Mouse (Mus musculus) monocyte, adult 2 months (primary cell): ENCODE data around the gene Fgfrl1.

Experiments
- DNase-seq, 2 experiments: peaks; one replicate each; pipeline ENCODE4 v3.0.0; 2022; ENCODE audit warnings: low spot score in 2 of 2, low read depth in 1 of 2

The Fgfrl1 gene

DNA sequence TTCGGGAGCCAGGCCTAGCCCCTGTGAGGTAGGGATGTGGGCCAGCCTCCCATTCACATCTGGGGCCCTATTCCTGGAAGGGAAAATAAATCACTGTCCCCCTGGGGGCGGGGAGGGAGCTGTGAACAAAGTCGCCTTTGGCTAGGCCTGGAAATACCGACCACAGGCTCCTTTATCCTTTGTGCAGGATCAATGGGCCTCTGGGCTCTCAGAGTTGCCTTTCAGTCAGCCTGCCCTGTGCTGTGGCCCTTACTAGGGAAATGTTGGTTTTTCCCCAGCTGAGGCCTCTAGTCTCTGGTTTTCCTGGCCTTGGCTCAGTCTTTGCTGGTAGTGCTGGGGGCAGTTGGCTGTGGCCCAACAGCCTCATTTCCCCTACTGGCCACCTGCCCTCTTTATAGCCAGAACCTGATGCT lies 5.2 kb downstream of the Fgfrl1 start:
- DNase-seq: no peak

DNA sequence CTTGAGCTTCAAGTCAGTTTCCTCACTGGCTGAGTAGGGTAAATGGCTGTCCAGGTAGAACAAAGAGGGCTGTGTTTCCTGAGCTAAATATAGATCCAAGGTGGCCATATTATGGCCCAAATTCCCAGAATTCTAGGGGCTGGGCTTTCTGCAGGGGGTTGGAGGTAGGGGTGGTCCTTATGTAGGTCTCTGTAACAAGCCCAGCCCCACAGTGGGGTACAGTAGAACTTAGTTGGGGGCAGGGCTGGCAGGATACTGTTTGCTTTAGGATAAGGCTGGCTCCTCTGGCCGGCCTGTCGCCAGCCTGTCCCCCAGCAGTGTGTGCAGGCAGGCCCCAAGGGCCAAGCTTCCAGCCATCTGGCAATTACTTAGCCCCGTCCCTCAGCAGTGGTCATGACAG lies 8.2 kb downstream of the Fgfrl1 start:
- DNase-seq: no peak

DNA sequence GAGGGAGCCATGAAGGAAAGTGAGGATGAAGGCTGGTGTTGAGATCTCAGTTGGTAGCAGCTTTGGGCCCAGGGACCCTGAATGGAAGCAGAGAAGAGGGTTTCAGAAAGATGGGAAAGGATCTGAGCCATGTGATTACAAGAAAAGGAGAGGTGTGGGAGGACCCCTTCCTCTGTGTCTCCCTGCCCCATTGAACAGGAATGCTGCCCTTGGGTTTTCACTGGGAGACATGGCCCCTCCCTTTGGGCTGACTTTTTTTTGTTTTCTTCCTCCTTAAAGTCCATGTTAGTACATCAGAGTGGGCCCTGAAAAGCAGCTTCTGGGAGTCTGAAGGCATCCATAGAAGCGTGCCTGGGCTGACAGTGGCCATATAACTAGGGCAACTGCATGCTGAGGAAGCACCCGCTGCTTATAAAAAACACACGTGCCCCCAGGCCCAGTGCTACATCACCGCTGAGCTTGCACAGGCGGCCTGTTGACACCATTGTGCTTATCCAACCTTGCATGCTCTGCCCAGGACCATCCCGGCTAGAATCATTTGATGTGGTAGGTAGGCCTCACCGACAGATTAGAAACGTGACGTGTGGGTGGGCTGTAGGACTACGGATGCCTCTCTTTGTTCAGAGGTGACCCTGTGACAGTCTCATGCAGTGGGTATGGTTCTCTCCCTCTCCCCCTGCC lies 9.3 kb downstream of the Fgfrl1 start:
- no peak for DNase-seq

DNA sequence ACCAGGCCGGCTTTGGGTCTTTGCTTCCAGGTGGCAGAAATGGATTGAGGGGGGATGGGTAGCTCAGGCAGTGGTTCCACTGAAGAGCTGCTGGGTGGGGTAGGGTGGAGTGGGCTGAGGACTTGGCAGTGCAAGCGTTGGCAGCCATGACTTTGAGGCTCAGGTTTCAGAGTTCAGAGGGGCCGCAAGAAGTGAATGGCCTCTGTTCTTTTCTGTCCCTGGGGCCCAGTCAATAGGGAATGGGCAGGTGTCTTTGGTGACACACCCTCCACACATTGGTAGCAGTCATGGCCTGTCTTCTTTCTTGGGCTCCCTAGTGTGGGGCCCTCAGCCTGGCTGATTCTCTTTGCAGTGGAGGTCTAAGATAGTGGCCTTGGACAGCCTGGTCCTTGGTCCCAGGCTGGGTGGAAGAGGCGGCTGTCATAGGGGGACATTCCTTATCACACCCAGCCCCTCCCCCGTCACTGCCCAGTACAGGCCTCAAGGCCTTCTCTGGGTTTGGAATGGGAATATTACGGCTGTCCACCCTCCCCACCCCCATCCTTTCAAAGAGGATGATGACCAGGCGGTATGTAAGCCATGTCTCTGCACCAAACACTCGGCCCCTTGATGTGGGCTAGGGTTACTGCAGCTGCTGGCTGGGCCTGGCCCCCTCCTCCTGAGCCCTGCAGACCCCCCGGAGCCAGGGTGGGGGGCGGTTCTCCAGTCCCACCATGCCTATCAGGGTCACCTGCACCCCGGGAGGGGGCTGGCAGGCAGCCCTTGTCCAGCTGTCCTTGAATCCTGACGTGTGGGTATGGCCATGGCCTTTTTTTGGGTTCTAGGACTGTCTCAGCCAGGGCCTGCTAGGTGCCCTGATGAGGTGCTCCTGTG lies 11.8 kb downstream of the Fgfrl1 start:
- DNase-seq: no peak

DNA sequence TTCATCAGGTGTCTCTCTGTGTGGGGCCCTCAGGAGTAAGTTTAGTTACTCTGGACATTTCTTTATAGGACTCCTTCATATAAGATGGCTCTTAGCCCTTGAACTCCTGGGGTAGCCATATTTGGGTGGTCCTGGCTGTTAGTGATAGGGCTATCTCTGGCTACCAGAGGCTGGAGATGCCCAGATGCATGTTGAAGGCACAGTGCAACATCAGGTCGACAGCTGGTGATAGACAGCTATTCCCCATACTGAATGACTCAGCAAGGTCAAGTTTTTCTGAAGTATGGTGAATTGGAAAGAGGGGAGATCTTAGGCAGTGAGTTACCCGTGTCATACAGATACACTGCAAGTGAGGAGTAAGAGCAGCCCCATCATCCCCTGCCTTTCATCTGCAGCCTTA lies 15.6 kb downstream of the Fgfrl1 start:
- DNase-seq: no peak

DNA sequence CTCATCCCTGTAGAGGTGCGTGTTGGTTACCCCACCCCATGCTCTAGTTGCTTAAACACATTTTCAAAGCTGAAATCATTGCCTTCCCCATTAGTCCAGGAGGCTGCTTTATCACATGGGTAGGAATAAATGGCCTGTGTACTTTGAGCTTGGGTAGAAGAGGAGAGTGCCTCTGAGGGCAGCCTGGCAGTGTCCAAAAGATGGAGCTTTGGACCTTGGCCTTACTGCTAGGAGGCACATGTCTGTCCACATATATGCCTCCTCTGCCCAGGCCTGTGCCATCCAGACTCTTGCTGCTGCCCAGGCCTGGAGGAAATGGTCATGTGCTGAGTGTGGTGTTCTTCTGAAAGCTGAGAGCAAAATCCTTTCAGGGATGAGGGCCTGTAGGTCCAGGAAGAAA lies 16.2 kb downstream of the Fgfrl1 start:
- no peak for DNase-seq

DNA sequence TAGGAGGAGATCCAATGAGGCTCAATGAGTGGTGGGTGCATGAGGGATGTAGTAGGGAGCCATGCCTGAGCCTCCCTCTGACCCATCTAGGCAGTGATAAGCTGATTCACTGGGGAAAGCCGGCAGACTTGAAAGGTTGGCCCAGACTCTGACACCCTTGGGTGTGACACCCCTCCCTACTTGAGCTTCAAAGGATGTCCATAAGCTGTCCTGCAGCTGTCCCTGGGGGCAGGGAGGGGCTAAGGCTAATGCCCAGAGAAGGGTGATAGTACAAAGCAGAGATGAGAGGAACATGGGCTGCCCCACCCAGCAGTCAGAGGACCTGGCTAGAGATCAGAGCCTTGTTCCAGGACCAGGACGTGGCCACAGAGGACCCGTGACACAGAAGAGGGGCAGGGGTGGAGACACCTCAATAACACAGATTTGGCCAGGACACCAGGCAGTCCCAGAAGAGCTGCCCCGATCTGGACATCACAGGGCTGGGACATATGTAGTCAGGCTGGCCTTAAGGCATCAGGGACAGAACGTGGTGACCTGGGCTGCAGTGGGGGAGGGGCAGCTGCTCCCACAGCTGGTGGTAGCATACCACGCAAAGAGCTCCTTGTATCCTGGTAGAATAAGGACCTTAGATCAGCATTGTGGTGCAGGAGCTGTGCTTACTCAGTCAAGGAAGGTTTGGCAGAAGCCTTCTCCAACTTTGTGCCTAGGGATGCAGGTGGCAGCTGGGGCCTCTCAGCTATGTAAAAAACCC lies 17.0 kb downstream of the Fgfrl1 start:
- no peak for DNase-seq

DNA sequence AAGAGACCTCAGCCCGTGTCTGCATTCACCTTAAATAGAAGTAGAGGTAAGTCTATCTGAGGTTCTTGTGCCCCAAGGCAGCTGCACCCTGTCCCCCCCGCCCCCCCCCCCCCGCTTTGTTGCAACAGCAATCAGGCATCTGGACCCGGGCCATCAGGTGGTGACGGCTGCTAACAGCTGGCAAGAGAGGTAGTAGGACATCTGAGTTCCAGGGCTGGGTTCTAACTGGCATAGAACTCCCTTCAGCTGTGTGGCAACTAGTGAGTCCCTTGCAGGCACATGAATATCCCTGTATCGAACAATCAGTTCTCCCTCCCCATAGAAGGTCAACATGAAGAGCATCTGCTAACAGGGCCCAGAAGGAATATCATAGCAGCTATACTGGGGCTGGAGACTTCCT lies 19.8 kb downstream of the Fgfrl1 start:
- no peak for DNase-seq

DNA sequence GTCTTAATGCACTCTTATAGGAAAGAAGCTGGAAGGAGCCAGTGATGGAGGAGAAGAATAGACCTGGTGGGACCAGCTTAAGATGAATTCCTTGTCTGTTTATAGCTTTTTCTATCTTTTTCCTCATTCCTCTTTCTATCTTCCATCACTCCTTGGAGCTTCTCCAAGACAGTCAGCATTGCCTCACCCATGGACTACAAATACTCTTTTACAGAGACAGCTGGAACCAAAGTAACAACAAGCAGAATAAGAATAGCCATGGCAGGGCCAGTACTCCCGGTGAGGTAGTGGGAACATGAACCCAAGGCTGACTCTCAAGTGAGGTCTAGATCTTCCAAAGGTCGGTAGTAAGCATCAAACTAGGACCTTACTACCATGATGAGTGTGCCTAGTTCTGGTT lies 20.9 kb downstream of the Fgfrl1 start:
- DNase-seq: no peak

DNA sequence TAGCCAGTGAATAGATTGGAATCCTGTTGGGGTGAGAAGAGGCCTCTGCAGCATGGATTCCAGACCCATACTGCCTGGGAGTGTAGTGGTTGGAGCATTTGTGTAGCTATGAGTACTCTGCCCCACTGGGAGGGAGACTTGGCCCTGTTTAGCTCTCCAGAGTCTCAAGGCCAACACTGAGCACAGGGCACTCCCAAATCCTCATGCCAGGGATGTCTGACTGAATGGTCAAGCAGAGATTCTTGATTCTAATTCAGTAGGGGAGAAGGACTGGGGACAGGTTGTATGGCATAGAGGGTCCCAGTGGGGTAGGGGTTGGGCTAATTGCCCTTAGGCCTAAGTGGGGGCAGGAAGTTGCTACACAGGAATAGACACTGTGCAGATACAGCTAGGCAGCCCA lies 21.5 kb downstream of the Fgfrl1 start:
- no peak for DNase-seq

DNA sequence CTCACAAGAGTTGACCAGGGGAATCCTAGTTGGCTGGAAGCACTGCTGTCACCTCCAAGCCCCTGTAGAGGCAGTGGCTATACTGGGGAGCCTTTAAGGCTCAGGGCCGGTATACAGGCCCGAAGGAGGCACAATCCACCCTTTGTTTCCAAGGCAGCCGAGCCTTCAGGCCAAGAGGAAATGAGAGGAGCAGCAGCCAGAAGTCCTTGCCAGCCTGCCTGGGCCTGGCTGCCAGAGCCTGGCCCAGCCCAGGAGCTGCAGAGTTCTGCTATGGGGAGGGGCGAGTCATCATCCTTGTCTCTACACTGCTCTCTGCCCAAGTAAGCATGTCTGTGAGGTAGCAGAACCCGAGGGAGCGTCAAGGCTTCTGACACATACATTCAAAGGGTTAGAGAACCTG lies 22.0 kb downstream of the Fgfrl1 start:
- no peak for DNase-seq

DNA sequence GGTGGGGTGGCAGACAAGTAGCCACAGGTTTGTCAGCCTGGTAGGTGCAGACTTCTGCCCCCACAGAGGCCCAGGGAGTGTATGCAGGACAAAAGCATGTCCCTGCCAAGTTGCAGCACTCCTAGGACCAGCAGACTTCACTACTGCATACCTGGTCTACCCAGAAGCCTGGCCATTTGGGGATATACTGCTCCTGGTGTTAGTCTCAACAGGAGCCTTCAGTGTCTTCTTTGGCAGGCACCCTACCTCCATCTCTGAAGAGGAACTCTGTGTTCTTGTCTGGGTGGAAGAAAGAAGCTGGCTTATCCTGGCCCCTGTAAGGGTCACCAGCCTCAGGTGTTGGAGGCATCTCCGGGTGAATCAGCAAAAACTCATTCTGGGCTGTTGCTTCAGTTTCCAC lies 23.8 kb downstream of the Fgfrl1 start:
- DNase-seq: no peak

DNA sequence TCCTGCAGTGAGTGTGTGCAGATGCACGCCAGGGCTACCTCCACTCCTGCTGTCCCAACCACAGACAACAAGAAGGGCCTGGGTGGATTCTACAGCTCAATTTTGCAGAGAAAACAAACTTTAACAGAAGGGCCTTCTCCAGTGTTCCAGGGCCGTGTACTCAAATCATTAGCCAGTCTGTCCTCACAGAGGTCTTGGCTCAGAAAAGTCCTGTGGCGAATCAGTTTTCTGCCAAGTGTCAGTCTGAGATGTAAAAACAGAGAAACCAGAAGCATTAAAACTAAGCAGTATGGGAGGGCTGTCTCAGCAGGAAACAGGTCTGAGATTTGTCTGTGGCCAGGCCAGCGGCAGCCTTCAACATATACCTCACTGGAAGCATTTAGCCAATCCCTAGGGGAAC lies 25.9 kb downstream of the Fgfrl1 start:
- DNase-seq: no peak

DNA sequence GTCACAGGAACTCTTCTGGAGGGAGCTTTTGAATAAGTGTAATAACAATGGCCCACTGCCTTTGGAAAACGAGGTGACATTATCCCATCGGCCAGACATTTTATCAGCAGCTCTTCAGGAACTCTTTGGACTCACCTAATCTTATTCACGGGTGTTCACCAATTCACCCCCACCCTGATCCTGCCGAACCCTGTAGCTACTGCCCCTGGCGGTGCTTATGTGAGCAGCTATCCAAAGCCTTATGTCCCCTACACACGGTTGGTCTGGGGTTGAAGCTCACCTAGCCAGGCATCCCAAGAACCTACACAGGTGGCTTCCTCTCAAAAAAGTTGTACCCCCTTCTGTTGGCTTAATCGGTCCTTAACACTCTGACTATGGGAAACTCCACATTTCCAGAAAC lies 27.6 kb downstream of the Fgfrl1 start:
- DNase-seq: no peak

DNA sequence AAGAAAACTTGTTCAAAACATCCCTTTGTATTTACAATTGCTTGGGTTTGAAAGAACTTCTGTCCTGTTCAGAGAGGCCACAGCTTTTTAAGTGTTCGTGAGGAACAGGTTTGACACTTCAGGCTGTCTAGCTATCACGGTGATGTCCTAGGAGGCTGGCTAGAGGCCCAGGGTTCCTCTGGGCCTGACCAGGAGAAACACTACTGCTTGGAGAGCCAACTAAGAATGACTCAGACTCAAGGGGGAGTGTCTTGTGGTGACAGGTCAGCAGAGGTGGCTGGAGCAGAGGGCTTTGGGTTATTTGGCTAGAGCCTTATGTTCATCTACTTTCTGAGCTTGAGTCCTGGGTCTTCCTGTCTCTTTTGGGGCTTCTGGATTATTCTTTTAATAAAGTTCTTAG lies 31.8 kb downstream of the Fgfrl1 start:
- no peak for DNase-seq

DNA sequence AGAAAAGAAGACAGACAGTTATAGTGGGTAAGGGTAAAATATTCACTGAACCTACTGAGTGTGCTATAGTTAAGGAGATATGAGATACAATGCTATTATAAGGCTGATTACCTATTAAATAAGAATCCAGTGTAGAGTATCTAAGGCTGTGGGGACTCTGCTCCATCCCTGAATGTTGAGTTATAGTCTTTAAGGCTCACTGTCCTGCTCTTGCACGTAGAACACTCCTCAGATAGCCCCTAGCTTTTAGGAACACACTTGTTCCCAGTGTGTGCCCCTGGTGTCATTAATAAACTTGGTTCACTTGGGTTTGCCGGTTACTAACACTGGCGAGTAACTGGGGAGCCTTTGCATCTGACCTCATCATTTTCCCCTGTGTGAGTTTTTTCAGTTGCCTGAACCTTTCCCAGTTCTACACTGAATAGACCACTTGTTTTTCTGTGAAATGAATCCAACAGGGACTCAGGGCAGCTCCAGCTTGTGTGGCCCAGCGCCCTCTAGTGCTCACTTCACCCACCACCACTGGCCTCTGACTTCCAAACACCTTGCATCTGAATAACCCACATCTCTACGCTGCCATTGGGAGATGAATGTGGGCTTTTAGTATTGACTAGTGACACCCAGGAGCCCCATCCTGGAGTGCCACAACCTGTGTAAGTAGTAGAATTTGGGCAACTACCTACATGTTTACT lies 34.5 kb downstream of the Fgfrl1 start:
- no peak for DNase-seq

DNA sequence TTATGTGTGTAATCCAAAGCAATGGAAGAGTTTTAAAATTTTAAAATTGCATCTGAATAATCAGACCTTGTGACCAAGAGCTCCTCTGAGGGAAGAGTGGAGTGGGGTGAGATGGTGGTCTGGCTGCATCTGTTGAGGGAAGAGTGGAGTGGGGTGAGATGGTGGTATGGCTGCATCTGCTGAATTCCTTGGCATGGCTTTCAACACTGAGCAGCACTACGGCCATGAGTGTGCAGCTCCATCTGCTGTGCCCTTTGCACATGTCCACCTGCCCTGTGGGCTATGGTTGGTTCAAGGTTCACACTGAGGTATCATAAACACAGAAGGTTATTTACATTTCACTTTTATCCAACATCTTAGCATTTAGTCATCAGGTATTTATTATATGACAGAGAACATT lies 35.2 kb downstream of the Fgfrl1 start:
- DNase-seq: no peak

DNA sequence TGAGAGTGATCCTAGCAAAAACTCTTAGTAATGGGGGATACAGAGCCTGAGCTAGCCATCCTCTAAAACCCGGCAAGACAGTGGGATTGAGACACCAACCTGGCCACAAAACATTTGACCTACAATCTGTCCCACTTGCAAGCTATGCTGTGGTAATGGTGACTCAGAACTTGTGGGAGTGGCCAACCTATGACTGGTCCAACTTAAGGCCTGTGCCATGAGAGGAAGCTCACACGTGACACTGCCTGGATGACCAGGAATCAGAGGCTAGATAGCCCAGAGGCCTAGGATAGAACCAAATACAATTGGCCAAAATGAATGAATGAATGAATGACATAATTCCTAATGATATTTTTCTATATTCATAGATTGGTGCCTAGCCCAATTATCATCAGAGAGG lies 49.7 kb downstream of the Fgfrl1 start:
- DNase-seq: no peak

DNA sequence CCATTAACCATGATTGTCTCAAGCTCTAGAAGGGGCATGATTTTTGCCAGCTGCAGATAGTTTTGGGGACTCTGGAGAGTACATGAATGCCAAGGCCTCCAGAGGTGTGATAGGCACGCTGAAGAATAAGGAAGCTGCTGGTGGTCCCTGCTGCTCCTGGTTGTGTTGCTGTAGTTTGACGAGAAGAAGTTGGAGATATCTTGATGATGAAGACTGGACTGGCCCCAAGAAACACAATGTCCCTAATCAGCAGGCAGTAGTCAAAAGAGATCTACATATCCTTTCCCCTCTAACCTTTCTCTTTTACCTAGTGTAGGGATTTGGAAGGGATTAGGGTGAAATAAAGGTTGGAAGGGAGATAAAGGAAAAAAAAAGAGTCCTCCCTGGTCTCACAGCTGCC lies 50.4 kb downstream of the Fgfrl1 start:
- DNase-seq: no peak

DNA sequence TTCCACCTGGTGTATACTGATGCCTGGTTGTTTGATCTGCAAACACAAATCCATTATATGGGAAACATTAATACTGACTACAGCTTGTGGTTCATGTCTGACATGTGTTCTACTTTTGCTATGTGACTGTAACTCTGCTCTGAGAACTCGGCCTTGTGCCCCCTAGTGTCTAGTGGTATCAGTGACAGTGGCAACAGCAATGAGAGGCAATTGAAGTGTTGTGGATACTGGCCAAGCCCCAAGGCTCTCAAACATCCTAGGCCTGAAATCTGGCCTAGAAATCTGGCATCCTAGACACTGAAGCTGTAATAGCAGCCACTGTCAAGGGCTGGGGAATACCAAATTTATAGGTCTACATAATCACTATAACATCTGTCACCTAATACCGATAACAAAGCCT lies 51.7 kb downstream of the Fgfrl1 start:
- no peak for DNase-seq

DNA sequence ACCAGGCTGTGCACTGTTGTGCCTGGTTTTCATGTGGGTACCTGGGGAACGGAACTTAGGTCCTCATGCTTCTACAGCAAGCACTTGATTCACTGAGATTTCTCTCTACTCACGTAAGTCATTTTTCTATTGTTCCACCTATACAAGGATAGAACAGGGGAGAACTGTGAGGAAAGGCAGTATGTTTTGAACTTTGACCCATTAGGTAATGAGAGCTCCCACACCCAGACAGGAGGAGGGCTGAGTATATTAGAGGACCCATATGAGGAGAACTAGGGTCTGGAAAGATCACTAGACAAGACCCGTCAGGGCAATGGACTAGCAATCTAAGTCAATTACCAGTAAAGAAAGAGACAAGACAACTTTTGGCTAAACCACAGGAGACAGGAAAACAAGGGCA lies 52.4 kb downstream of the Fgfrl1 start:
- DNase-seq: no peak
